Mouse (Mus musculus): Measurements from ENCODE around the gene Gm19668. TPM values are rescaled to one million over a fixed set of nuclear protein-coding genes. Genes with fewer than 3 reads are reported as not detected.

Gm19668 gene
- total RNA-seq (2012; rRNA removed): not detected in 2 replicates

- TF ChIP-seq HCFC1 (IDR thresholded peaks at IDR 0.05; ENCODE audit: borderline replicate concordance, insufficient read depth, low read length) (no peak), ZNF384 (IDR thresholded peaks at IDR 0.05; ENCODE audit: low read depth, low read length) (no peak), MAFK (IDR thresholded peaks at IDR 0.05; ENCODE audit: insufficient read depth, low read depth, low read length) (no peak), ZC3H11A (IDR thresholded peaks at IDR 0.05; ENCODE audit: borderline replicate concordance, low read depth, low read length) (no peak), CHD2 (IDR thresholded peaks at IDR 0.05; ENCODE audit: low read depth, low read length) (no peak)
- H3K27ac ChIP-seq (ENCODE audit: insufficient read depth, low read depth, low read length, poor library complexity, severe bottlenecking): no peak within 1 kb of the TSS
- H3K9me3 ChIP-seq (ENCODE audit: control insufficient read depth, insufficient read depth, low read depth, low read length): no peaks in the 10 kb centered on the region
- DNase-seq (ENCODE audit: low read depth, low spot score): no peak
- H3K4me1 ChIP-seq (ENCODE audit: control insufficient read depth in 2 of 2, insufficient read depth in 2 of 2, low read length in 2 of 2, poor library complexity in 1 of 2): no peaks in the 10 kb centered on the region
- no peak within 1 kb of the TSS for H3K4me3 ChIP-seq (ENCODE audit: insufficient read depth in 1 of 2, low read depth in 1 of 2, low read length in 2 of 2, poor library complexity in 1 of 2, severe bottlenecking in 1 of 2)
- H3K36me3 ChIP-seq (ENCODE audit: control insufficient read depth, insufficient read depth, low read length, poor library complexity, severe bottlenecking): no peaks in the 10 kb centered on the region
- no peak within 1 kb of the TSS for H3K9ac ChIP-seq (ENCODE audit: insufficient read depth, low read depth, low read length, poor library complexity, severe bottlenecking)
- in situ Hi-C loops (cut with MboI; ENCODE audit: low sequenced_read_pairs in 2 of 2, unreplicated experiment in 2 of 2): no loop called here
These were observed at the start of gene Gm19668 for GRCm38 (mm10) chr10:77798921-77799508. Gene Gm19668, minus strand, starts transcription at chr10:77799133.

GRCm38 (mm10) chr10:77847538-77847937 is 48.6 kb upstream of the Gm19668 start:
- no peak overlapping the region for H3K27ac ChIP-seq (ENCODE audit: insufficient read depth, low read depth, low read length, poor library complexity, severe bottlenecking)
- H3K9ac ChIP-seq (ENCODE audit: insufficient read depth, low read depth, low read length, poor library complexity, severe bottlenecking): no peak overlapping the region
- in situ Hi-C loops (cut with MboI; ENCODE audit: low sequenced_read_pairs in 2 of 2, unreplicated experiment in 2 of 2): no loop called here
- no peak overlapping the region for H3K4me3 ChIP-seq (ENCODE audit: insufficient read depth in 1 of 2, low read depth in 1 of 2, low read length in 2 of 2, poor library complexity in 1 of 2, severe bottlenecking in 1 of 2)
- no peaks in the 10 kb centered on the region for H3K36me3 ChIP-seq (ENCODE audit: control insufficient read depth, insufficient read depth, low read length, poor library complexity, severe bottlenecking)
- TF ChIP-seq HCFC1 (IDR thresholded peaks at IDR 0.05; ENCODE audit: borderline replicate concordance, insufficient read depth, low read length) (no peak), MAFK (IDR thresholded peaks at IDR 0.05; ENCODE audit: insufficient read depth, low read depth, low read length) (no peak), ZNF384 (IDR thresholded peaks at IDR 0.05; ENCODE audit: low read depth, low read length) (no peak), CHD2 (IDR thresholded peaks at IDR 0.05; ENCODE audit: low read depth, low read length) (no peak), ZC3H11A (IDR thresholded peaks at IDR 0.05; ENCODE audit: borderline replicate concordance, low read depth, low read length) (no peak)
- no peak for DNase-seq (ENCODE audit: low read depth, low spot score)
- peaks cover 0 to 6% of the 10 kb centered on the region in 2 experiments; a peak in 1 of 4 replicates for H3K4me1 ChIP-seq (ENCODE audit: control insufficient read depth in 2 of 2, insufficient read depth in 2 of 2, low read length in 2 of 2, poor library complexity in 1 of 2)
- no peaks in the 10 kb centered on the region for H3K9me3 ChIP-seq (ENCODE audit: control insufficient read depth, insufficient read depth, low read depth, low read length)

GRCm38 (mm10) chr10:77846961-77847360 is 48.0 kb upstream of the Gm19668 start:
- no peak for DNase-seq (ENCODE audit: low read depth, low spot score)
- in situ Hi-C loops (cut with MboI; ENCODE audit: low sequenced_read_pairs in 2 of 2, unreplicated experiment in 2 of 2): no loop called here

GRCm38 (mm10) chr10:77846503-77846902 is 47.6 kb upstream of the Gm19668 start, which contains the start of gene Gm36176:
Gene Gm36176, plus strand, starts transcription at chr10:77846803.
- Histone ChIP-seq H3K27ac (ENCODE audit: insufficient read depth, low read depth, low read length, poor library complexity, severe bottlenecking) (no peak within 1 kb of the TSS), H3K9ac (ENCODE audit: insufficient read depth, low read depth, low read length, poor library complexity, severe bottlenecking) (no peak within 1 kb of the TSS), H3K9me3 (ENCODE audit: control insufficient read depth, insufficient read depth, low read depth, low read length) (no peaks in the 10 kb centered on the region), H3K4me1 (ENCODE audit: control insufficient read depth in 2 of 2, insufficient read depth in 2 of 2, low read length in 2 of 2, poor library complexity in 1 of 2) (peaks cover 0 to 5% of the 10 kb centered on the region in 2 experiments; a peak in 1 of 4 replicates), H3K4me3 (ENCODE audit: insufficient read depth in 1 of 2, low read depth in 1 of 2, low read length in 2 of 2, poor library complexity in 1 of 2, severe bottlenecking in 1 of 2) (no peak within 1 kb of the TSS), H3K36me3 (ENCODE audit: control insufficient read depth, insufficient read depth, low read length, poor library complexity, severe bottlenecking) (no peaks in the 10 kb centered on the region)
- TF ChIP-seq ZC3H11A (IDR thresholded peaks at IDR 0.05; ENCODE audit: borderline replicate concordance, low read depth, low read length): no peak
- TF ChIP-seq MAFK (IDR thresholded peaks at IDR 0.05; ENCODE audit: insufficient read depth, low read depth, low read length): no peak
- no peak for TF ChIP-seq CHD2 (IDR thresholded peaks at IDR 0.05; ENCODE audit: low read depth, low read length)
- no peak for TF ChIP-seq HCFC1 (IDR thresholded peaks at IDR 0.05; ENCODE audit: borderline replicate concordance, insufficient read depth, low read length)
- TF ChIP-seq ZNF384 (IDR thresholded peaks at IDR 0.05; ENCODE audit: low read depth, low read length): no peak
- in situ Hi-C loops (cut with MboI; ENCODE audit: low sequenced_read_pairs in 2 of 2, unreplicated experiment in 2 of 2): no loop called here
- DNase-seq (ENCODE audit: low read depth, low spot score): no peak

More at GRCm38 (mm10) chr10:77846961-77847360, 48.0 kb upstream of the Gm19668 start:
- Histone ChIP-seq H3K4me3 (ENCODE audit: insufficient read depth in 1 of 2, low read depth in 1 of 2, low read length in 2 of 2, poor library complexity in 1 of 2, severe bottlenecking in 1 of 2) (no peak overlapping the region), H3K9me3 (ENCODE audit: control insufficient read depth, insufficient read depth, low read depth, low read length) (no peaks in the 10 kb centered on the region), H3K27ac (ENCODE audit: insufficient read depth, low read depth, low read length, poor library complexity, severe bottlenecking) (no peak overlapping the region), H3K4me1 (ENCODE audit: control insufficient read depth in 2 of 2, insufficient read depth in 2 of 2, low read length in 2 of 2, poor library complexity in 1 of 2) (peaks cover 0 to 6% of the 10 kb centered on the region in 2 experiments; a peak in 1 of 4 replicates), H3K9ac (ENCODE audit: insufficient read depth, low read depth, low read length, poor library complexity, severe bottlenecking) (no peak overlapping the region), H3K36me3 (ENCODE audit: control insufficient read depth, insufficient read depth, low read length, poor library complexity, severe bottlenecking) (no peaks in the 10 kb centered on the region)
- no peak for TF ChIP-seq CHD2 (IDR thresholded peaks at IDR 0.05; ENCODE audit: low read depth, low read length)
- no peak for TF ChIP-seq ZNF384 (IDR thresholded peaks at IDR 0.05; ENCODE audit: low read depth, low read length)
- TF ChIP-seq MAFK (IDR thresholded peaks at IDR 0.05; ENCODE audit: insufficient read depth, low read depth, low read length): no peak
- TF ChIP-seq HCFC1 (IDR thresholded peaks at IDR 0.05; ENCODE audit: borderline replicate concordance, insufficient read depth, low read length): no peak
- no peak for TF ChIP-seq ZC3H11A (IDR thresholded peaks at IDR 0.05; ENCODE audit: borderline replicate concordance, low read depth, low read length)

All from ES-E14 (cell line).